Mouse (Mus musculus) lung, adult 2 months (tissue): ENCODE data around the gene C5ar2. TPM values are rescaled to one million over a fixed set of nuclear protein-coding genes. Genes with fewer than 3 reads are reported as not detected.
A peak's percentile ranks its signal among the peaks of the same experiment; 100 is the strongest.
"Not testable (repeated sequence)": the region's sequence is repeated elsewhere in the genome, so short reads cannot be mapped to it uniquely, and the experiment has no call there.

ENCODE experiments used
- DNase-seq: peaks from one replicate; pipeline ENCODE4 v3.0.0; 2022
- H3K4me1 ChIP-seq: fragments of 200-500 bp; 2 replicates; pipeline ENCODE4 v1.6.1; 2011; ENCODE audit warnings: low read length; ENCODE audit not compliant: control insufficient read depth, insufficient read depth
- H3K4me3 ChIP-seq: fragments of 200-500 bp; replicated peaks from 2 replicates; pipeline ENCODE3; 2011; ENCODE audit warnings: low read depth, mild to moderate bottlenecking, control low read depth, low read length; ENCODE audit errors: extremely low read depth
- CTCF ChIP-seq: fragments of 200-500 bp; IDR thresholded peaks from 2 replicates; pipeline ENCODE4 v1.5.1; 2011; ENCODE audit warnings: mild to moderate bottlenecking, low read length, control low read depth; ENCODE audit not compliant: insufficient read depth
- POLR2A ChIP-seq: fragments of 200-500 bp; IDR thresholded peaks from 2 replicates; pipeline ENCODE4 v1.6.1; 2011; ENCODE audit warnings: low read depth, mild to moderate bottlenecking, control low read depth, low read length, borderline replicate concordance; ENCODE audit errors: extremely low read depth
- WGBS: fragments of 180-500 bp; shearing (Covaris S2); methylation state at CpG from one replicate; pipeline ENCODE4 v1.1.7; 2018; 5-methylcytosine and 5-hydroxymethylcytosine counted together
- polyA plus RNA-seq: library from polyadenylated mRNA; depleted of rRNA; stranded (reverse); fragments of >200 nt; gene quantifications from 2 replicates; pipeline ENCODE4 v1.2.3, GENCODE M21; 2012

The C5ar2 gene
- polyA plus RNA-seq, 1 experiment = 3.2 TPM

GRCm38 (mm10) chr7:16261097-16261496 lies 17.1 kb upstream of the C5ar2 start:
- TF ChIP-seq CTCF (no peak), POLR2A (no peak)
- Histone ChIP-seq H3K4me3 (no peak overlapping the region), H3K4me1 (no peaks in the 10 kb centered on the region)
- WGBS = 24% methylated on average over 1 of the region's 1 CpGs
- DNase-seq = no peak

DNA sequence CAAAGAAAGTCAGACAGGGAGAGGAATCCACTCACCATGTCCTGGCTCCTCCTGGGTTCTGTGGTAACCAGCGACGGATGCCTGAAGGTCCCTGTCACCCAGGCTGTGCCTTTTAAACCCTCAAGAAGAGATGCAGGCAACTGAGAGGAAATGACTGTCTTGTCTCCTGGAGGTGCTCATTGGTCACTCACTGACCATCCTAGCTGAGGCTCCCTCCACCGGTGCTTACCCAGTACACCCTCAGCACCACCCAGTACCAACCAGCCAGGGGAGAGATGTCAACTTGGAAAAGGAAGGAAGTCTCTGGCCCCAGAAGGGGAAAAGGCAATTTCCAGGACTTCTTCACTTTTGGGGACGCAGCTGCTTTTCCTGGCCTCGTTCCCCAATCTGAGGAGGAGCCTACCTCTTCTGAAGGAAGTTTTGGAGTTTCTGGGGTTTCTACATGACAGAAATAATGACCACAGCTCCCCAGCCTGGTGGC lies 15.2 kb upstream of the C5ar2 start, which contains the start of gene C5ar1:
Gene C5ar1 (minus strand): TSS at position 431 of the 481 bp plus-strand sequence.
- WGBS = 71% methylated on average over 5 of the region's 5 CpGs
- DNase-seq = no peak

GRCm38 (mm10) chr7:16257830-16258229 lies 13.9 kb upstream of the C5ar2 start:
- TF ChIP-seq POLR2A (peak; percentile 35; the same call in 1 of the 2 replicates), CTCF (no peak)
- Histone ChIP-seq H3K4me1 (no peaks in the 10 kb centered on the region), H3K4me3 (no peak overlapping the region)
- DNase-seq = no peak
- WGBS = 81% methylated on average over 11 of the region's 11 CpGs

More for the DNA sequence above, 15.2 kb upstream of the C5ar2 start, which contains the start of gene C5ar1:
- Histone ChIP-seq H3K4me3 (no peak within 1 kb of the TSS), H3K4me1 (no peaks in the 10 kb centered on the region)
- TF ChIP-seq POLR2A = peak; percentile 40; the same call in 1 of the 2 replicates
- TF ChIP-seq CTCF = no peak

DNA sequence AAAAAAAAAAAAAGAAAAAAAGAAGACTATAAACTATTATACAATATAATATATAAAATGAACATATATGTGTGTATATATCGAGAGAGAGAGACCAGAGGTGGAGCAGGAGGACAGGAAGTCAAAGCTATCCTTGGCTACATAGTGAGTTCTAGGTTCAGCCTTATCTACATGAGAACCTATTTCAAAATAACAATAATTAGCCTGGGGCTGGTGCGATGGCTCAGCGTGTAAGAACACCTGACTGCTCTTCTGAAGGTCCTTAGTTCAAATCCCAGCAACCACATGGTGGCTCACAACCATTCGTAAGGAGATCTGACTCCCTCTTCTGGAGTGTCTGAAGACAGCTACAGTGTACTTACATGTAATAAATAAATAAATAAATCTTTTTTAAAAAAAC lies 12.0 kb upstream of the C5ar2 start:
- 74% methylated on average over 4 of the region's 4 CpGs for WGBS
- H3K4me3 ChIP-seq = not testable (repeated sequence)

DNA sequence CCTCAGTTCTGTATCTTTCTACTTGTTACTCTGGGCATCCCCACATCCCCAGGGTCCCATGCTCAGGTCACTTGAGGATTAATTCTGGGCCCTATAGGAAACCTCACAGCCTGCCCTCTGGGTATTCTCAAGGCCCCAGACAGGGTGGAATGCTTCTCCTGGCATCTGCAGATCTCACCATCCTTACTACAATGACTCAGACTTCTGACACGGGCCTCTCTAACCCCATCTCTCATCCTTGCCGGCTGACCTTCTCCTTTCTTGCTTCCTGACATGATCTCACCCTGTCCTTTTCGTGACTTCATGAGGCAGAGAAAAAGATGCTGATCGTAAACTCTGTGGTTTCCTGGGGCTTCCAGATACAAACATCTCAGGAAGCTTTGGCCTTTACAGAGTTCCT lies 10.2 kb upstream of the C5ar2 start:
- WGBS = 20% methylated on average over 4 of the region's 4 CpGs
- no peak for TF ChIP-seq POLR2A
- no peak for TF ChIP-seq CTCF
- DNase-seq = no peak
- no peaks in the 10 kb centered on the region for H3K4me1 ChIP-seq
- no peak overlapping the region for H3K4me3 ChIP-seq

More for the DNA sequence above, 12.0 kb upstream of the C5ar2 start:
- not testable (repeated sequence) for DNase-seq, H3K4me1 ChIP-seq

DNA sequence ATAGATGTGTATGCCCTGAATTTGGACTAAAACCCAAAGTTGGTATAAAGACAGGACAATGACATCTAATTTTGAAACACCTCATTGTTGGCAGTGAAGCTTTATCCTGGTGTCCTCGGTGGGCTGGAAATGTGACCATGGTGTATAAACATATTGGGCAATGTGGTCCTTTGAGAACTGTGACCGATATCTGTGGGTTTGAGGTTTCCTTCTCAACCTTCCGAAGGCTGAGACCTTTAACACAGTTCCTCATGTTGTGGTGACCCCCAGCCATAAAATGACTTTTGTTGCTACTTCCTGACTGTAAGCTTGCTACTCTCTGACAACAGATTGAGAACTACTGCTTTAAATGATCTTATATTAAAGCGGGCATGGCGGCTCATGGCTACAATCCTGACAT lies 6.7 kb upstream of the C5ar2 start:
- Histone ChIP-seq H3K4me3 (no peak overlapping the region), H3K4me1 (no peaks in the 10 kb centered on the region)
- 63% methylated on average over 5 of the region's 5 CpGs for WGBS
- no peak for DNase-seq
- TF ChIP-seq POLR2A (no peak), CTCF (no peak)

GRCm38 (mm10) chr7:16245958-16246357 lies 2.0 kb upstream of the C5ar2 start:
- WGBS = 48% methylated on average over 1 of the region's 4 CpGs
- TF ChIP-seq CTCF (no peak), POLR2A (no peak)
- no peak for DNase-seq
- Histone ChIP-seq H3K4me1 (no peaks in the 10 kb centered on the region), H3K4me3 (no peak overlapping the region)

GRCm38 (mm10) chr7:16242198-16242597 lies 1.8 kb downstream of the C5ar2 start:
- WGBS = 67% methylated on average over 6 of the region's 6 CpGs

DNA sequence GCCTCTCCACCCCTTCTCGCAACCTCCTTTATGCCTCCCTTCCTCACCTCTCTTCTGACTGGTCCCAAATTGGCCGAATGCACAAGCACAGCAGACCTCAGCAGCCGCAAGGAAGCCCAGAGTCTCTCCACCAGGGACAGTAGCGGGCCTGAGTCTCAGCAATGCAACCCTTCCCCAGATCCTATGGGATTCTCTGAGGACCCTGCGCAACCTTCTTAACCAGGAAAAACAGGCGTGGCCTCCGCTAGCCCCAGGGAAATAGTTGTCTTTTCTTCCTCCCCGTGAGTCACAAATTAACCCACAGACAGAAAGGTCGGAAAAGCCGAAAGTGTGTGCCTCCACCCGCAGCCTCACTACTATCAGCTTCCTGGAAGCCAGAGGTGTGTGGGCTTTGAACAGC lies 2.2 kb downstream of the C5ar2 start:
- DNase-seq = no peak
- WGBS = 55% methylated on average over 11 of the region's 11 CpGs
- TF ChIP-seq POLR2A = no peak
- no peak for TF ChIP-seq CTCF
- H3K4me1 ChIP-seq = peaks cover 3% of the 10 kb centered on the region; the same call in 1 of the 2 replicates
- no peak overlapping the region for H3K4me3 ChIP-seq

More at GRCm38 (mm10) chr7:16242198-16242597, 1.8 kb downstream of the C5ar2 start:
- no peak for TF ChIP-seq POLR2A
- no peak for TF ChIP-seq CTCF
- Histone ChIP-seq H3K4me1 (peaks cover 3% of the 10 kb centered on the region; the same call in 1 of the 2 replicates), H3K4me3 (no peak overlapping the region)
- no peak for DNase-seq

DNA sequence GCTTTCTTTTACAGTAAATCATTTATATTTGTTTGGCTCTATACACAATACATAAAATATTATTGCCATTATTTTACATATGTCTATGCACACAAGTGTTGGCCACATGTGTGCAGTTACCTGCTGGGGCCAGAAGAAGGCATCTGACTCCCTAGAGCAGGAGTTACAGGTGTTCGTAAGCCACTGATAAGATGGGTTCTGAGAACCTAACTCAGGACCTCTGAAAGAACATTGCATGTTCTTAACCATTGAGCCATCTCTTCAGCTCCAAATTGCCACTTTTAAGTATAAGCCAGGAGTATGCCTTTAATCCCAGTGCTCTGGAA lies 3.0 kb downstream of the C5ar2 start:
- peaks cover 3% of the 10 kb centered on the region; the same call in 1 of the 2 replicates for H3K4me1 ChIP-seq
- DNase-seq = no peak
- WGBS = 91% methylated on average over 1 of the region's 1 CpGs
- TF ChIP-seq POLR2A (no peak), CTCF (no peak)
- no peak overlapping the region for H3K4me3 ChIP-seq

- H3K4me3 ChIP-seq = no peak overlapping the region
- TF ChIP-seq CTCF = no peak
- no peak for TF ChIP-seq POLR2A
- WGBS = 62% methylated on average over 7 of the region's 7 CpGs
Measured at GRCm38 (mm10) chr7:16240281-16240977, 3.5 kb downstream of the C5ar2 start.

More at GRCm38 (mm10) chr7:16240281-16240977, 3.5 kb downstream of the C5ar2 start:
- DNase-seq = no peak
- H3K4me1 ChIP-seq = peaks cover 3% of the 10 kb centered on the region; the same call in 1 of the 2 replicates
